Mouse (Mus musculus) retina, embryonic 14.5 days (tissue): ENCODE data around the gene Foxs1.

ENCODE experiments used
- DNase-seq: peaks from one replicate; pipeline ENCODE4 v3.0.0-alpha.2; 2015; ENCODE audit warnings: low spot score

The Foxs1 gene

GRCm38 (mm10) chr2:152903586-152903985 is 29.4 kb downstream of the Foxs1 start:
- DNase-seq: no peak

- peak; percentile 45 for DNase-seq
These were observed 30.4 kb downstream of the Foxs1 start for GRCm38 (mm10) chr2:152902658-152903057.

- no peak for DNase-seq
These were observed 31.7 kb downstream of the Foxs1 start for GRCm38 (mm10) chr2:152901296-152901695.

GRCm38 (mm10) chr2:152899011-152899410 is 34.0 kb downstream of the Foxs1 start:
- no peak for DNase-seq

GRCm38 (mm10) chr2:152896926-152897325 is 36.1 kb downstream of the Foxs1 start:
- DNase-seq: no peak

- DNase-seq: no peak
These were observed 37.2 kb downstream of the Foxs1 start for GRCm38 (mm10) chr2:152895834-152896233.

- no peak for DNase-seq
These were observed 44.2 kb downstream of the Foxs1 start for GRCm38 (mm10) chr2:152888774-152889173.

GRCm38 (mm10) chr2:152887230-152887629 is 45.8 kb downstream of the Foxs1 start:
- DNase-seq: no peak

GRCm38 (mm10) chr2:152884101-152884645 is 48.8 kb downstream of the Foxs1 start:
- no peak for DNase-seq
